Mouse (Mus musculus): ENCODE data around the gene Crhr1. TPM values are rescaled to one million over a fixed set of nuclear protein-coding genes. Genes with fewer than 3 reads are reported as not detected.
A peak's percentile ranks its signal among the peaks of the same experiment; 100 is the strongest.

The Crhr1 gene
- total and polyA plus RNA-seq, 3 experiments, result not detected

DNA sequence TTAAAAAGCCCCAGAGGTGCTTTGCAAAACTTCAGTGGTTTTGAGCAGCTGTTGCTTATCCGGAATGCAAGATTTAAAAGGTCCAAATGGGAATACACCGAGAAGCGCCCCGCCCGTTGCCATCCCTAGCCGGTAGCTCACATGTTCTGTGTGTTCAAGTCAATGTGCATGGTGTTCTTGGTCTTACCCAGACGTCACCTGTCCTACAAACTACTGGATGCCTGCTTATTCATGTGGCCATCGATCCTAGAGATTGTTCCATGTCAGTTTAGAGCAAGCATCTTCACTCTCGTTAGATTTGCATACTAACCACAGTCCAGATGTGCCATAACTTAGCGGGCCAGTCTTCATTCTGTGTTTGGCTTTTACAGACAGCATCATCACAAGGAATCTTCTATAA is 31.6 kb downstream of the Crhr1 start:
- no peak for TF ChIP-seq MAX (IDR thresholded peaks at IDR 0.05; ENCODE audit: low read length)
- no peak for TF ChIP-seq SMC3 (IDR thresholded peaks at IDR 0.05; ENCODE audit: low read depth, low read length)
- Histone ChIP-seq H3K27ac (ENCODE audit: control insufficient read depth, low read depth, low read length) (no peak overlapping the region), H3K9ac (ENCODE audit: control insufficient read depth, low read depth, low read length, poor library complexity, severe bottlenecking) (no peak overlapping the region), H3K4me3 (ENCODE audit: control insufficient read depth in 1 of 2, insufficient read depth in 1 of 2, low read depth in 2 of 2, low read length in 2 of 2) (no peak overlapping the region), H3K27me3 (ENCODE audit: control insufficient read depth in 1 of 2, insufficient read depth in 2 of 2, low read length in 2 of 2) (no peaks in the 10 kb centered on the region; a peak in 1 of 4 replicates), H3K79me2 (ENCODE audit: control insufficient read depth, insufficient read depth, low read length, poor library complexity) (no peaks in the 10 kb centered on the region), H3K9me3 (replicated peaks; ENCODE audit: insufficient read depth, low read length) (no peaks in the 10 kb centered on the region), H3K36me3 (ENCODE audit: control insufficient read depth in 1 of 2, insufficient read depth in 2 of 2, low read length in 2 of 2) (no peaks in the 10 kb centered on the region), H3K4me1 (ENCODE audit: control insufficient read depth in 1 of 2, insufficient read depth in 2 of 2, low read length in 2 of 2) (no peaks in the 10 kb centered on the region)
- DNase-seq (ENCODE audit: low read depth, low spot score), result no peak

DNA sequence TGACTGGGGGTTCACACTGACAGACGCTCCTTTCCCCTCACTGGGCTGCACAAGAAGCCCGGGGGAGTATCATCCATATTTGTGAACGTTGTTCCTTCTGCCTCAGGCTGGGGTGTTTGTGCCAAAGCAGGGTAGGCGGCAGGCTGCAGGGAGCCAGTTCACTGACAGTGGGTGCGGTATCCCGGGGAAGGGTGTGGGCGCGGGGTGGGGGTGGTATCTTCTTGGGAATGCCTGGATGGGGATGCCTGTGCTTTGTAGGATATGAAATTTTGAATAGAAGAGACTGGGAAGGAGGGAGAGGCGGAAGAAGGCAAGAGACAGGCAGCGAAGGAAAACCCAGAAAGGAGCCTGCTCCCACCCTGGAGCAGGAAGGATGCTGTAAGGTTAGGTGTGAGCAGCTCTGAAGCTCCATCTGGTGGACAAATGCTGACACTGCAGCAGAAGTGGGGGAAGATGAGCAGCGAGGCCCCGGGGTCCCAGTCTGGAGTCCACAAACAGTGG is 38.7 kb downstream of the Crhr1 start:
- Histone ChIP-seq H3K27me3 (ENCODE audit: control insufficient read depth in 1 of 2, insufficient read depth in 2 of 2, low read length in 2 of 2) (no peaks in the 10 kb centered on the region; a peak in 1 of 4 replicates), H3K27ac (ENCODE audit: control insufficient read depth, low read depth, low read length) (no peak overlapping the region)
- no peak for TF ChIP-seq USF1 (IDR thresholded peaks at IDR 0.05; ENCODE audit: low read depth, low read length)
- peak; percentile 89 to 97 (median 95) for TF ChIP-seq CTCF (IDR thresholded peaks at IDR 0.05 in 2 of 3, conservative IDR thresholded peaks at IDR 0.05 in 1 of 3; ENCODE audit: control insufficient read depth in 1 of 3, insufficient read depth in 1 of 3, low read depth in 2 of 3, low read length in 3 of 3, poor library complexity in 1 of 3, severe bottlenecking in 1 of 3)
- TF ChIP-seq RCOR1 (IDR thresholded peaks at IDR 0.05; ENCODE audit: low read depth, low read length), result 0 out of 2 replicates have a peak, but pooled peaks have one; percentile 38
- TF ChIP-seq ELF1 (IDR thresholded peaks at IDR 0.05; ENCODE audit: low read depth, low read length), result 0 out of 2 replicates have a peak, but pooled peaks have one; percentile 37
- peak; percentile 84 for TF ChIP-seq RAD21 (IDR thresholded peaks at IDR 0.05; ENCODE audit: low read depth, low read length)
- no peak for TF ChIP-seq ZKSCAN1 (IDR thresholded peaks at IDR 0.05; ENCODE audit: low read depth, low read length)
- TF ChIP-seq ZC3H11A (IDR thresholded peaks at IDR 0.05; ENCODE audit: low read depth, low read length), result peak; percentile 86
- peak; percentile 98 for TF ChIP-seq SMC3 (IDR thresholded peaks at IDR 0.05; ENCODE audit: low read depth, low read length)
- TF ChIP-seq BHLHE40 (IDR thresholded peaks at IDR 0.05; ENCODE audit: borderline replicate concordance, low read depth, low read length), result 0 out of 2 replicates have a peak, but pooled peaks have one; percentile 22

DNA sequence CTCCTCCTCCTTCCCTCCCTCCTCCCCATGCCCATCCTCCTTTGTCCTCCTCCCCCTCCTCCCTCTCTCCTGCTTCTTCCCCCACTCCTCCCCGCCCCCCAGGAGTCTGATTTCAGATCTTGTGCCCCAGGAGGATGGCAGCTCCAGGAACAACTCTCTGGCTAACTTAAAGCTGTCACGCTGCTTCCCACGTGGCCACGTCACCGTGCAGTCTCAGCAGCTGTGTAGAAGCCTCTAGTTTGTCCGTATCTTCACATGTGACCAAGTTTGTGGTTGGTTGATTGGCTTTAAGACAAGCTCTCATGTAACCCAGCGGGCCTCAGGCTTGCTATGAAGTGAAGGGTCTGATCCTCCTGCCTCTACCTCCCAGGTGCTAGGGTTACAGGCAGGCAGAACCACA is 46.2 kb downstream of the Crhr1 start:
- Histone ChIP-seq H3K9ac (ENCODE audit: control insufficient read depth, low read depth, low read length, poor library complexity, severe bottlenecking) (no peak overlapping the region), H3K9me3 (replicated peaks; ENCODE audit: insufficient read depth, low read length) (no peaks in the 10 kb centered on the region)

More for the DNA sequence above, 38.7 kb downstream of the Crhr1 start:
- Histone ChIP-seq H3K4me1 (ENCODE audit: control insufficient read depth in 1 of 2, insufficient read depth in 2 of 2, low read length in 2 of 2) (no peaks in the 10 kb centered on the region), H3K9ac (ENCODE audit: control insufficient read depth, low read depth, low read length, poor library complexity, severe bottlenecking) (no peak overlapping the region), H3K79me2 (ENCODE audit: control insufficient read depth, insufficient read depth, low read length, poor library complexity) (no peaks in the 10 kb centered on the region), H3K4me3 (ENCODE audit: control insufficient read depth in 1 of 2, insufficient read depth in 1 of 2, low read depth in 2 of 2, low read length in 2 of 2) (no peak overlapping the region), H3K9me3 (replicated peaks; ENCODE audit: insufficient read depth, low read length) (no peaks in the 10 kb centered on the region), H3K36me3 (ENCODE audit: control insufficient read depth in 1 of 2, insufficient read depth in 2 of 2, low read length in 2 of 2) (no peaks in the 10 kb centered on the region)
- peak; percentile 60 for DNase-seq (ENCODE audit: low read depth, low spot score)

More for the DNA sequence above, 46.2 kb downstream of the Crhr1 start:
- H3K27ac ChIP-seq (ENCODE audit: control insufficient read depth, low read depth, low read length), result no peak overlapping the region
- DNase-seq (ENCODE audit: low read depth, low spot score), result peak; percentile 35
- no peaks in the 10 kb centered on the region for H3K4me1 ChIP-seq (ENCODE audit: control insufficient read depth in 1 of 2, insufficient read depth in 2 of 2, low read length in 2 of 2)
- no peaks in the 10 kb centered on the region for H3K36me3 ChIP-seq (ENCODE audit: control insufficient read depth in 1 of 2, insufficient read depth in 2 of 2, low read length in 2 of 2)
- H3K79me2 ChIP-seq (ENCODE audit: control insufficient read depth, insufficient read depth, low read length, poor library complexity), result no peaks in the 10 kb centered on the region
- no peaks in the 10 kb centered on the region; a peak in 2 of 4 replicates for H3K27me3 ChIP-seq (ENCODE audit: control insufficient read depth in 1 of 2, insufficient read depth in 2 of 2, low read length in 2 of 2)
- TF ChIP-seq MYC (IDR thresholded peaks at IDR 0.05; ENCODE audit: low read depth, low read length) (no peak), CHD2 (IDR thresholded peaks at IDR 0.05; ENCODE audit: low read length) (no peak), ELF1 (IDR thresholded peaks at IDR 0.05; ENCODE audit: low read depth, low read length) (no peak), ZKSCAN1 (IDR thresholded peaks at IDR 0.05; ENCODE audit: low read depth, low read length) (no peak), ZC3H11A (IDR thresholded peaks at IDR 0.05; ENCODE audit: low read depth, low read length) (no peak), CHD1 (IDR thresholded peaks at IDR 0.05; ENCODE audit: low read depth, low read length) (no peak), MEF2A (IDR thresholded peaks at IDR 0.05; ENCODE audit: extremely low read depth, insufficient replicate concordance, low read depth, low read length, poor library complexity, severe bottlenecking) (no peak), POLR2AphosphoS5 (IDR thresholded peaks at IDR 0.05; ENCODE audit: borderline replicate concordance, low read depth, low read length) (no peak), CTCF (IDR thresholded peaks at IDR 0.05 in 2 of 3, conservative IDR thresholded peaks at IDR 0.05 in 1 of 3; ENCODE audit: control insufficient read depth in 1 of 3, insufficient read depth in 1 of 3, low read depth in 2 of 3, low read length in 3 of 3, poor library complexity in 1 of 3, severe bottlenecking in 1 of 3) (no peak), RAD21 (IDR thresholded peaks at IDR 0.05; ENCODE audit: low read depth, low read length) (no peak), NRF1 (IDR thresholded peaks at IDR 0.05; ENCODE audit: insufficient read depth, low read depth, low read length, poor library complexity, severe bottlenecking) (no peak), RCOR1 (IDR thresholded peaks at IDR 0.05; ENCODE audit: low read depth, low read length) (no peak), JUND (IDR thresholded peaks at IDR 0.05; ENCODE audit: low read depth, low read length) (no peak)
- H3K4me3 ChIP-seq (ENCODE audit: control insufficient read depth in 1 of 2, insufficient read depth in 1 of 2, low read depth in 2 of 2, low read length in 2 of 2), result no peak overlapping the region

Measured in MEL (cell line).